Mouse (Mus musculus): ENCODE results near the gene Apba3.
A peak's percentile ranks its signal among the peaks of the same experiment; 100 is the strongest.

Apba3 gene

GRCm38 (mm10) chr10:81252424-81253419 is 14.0 kb upstream of the Apba3 start, which contains the start of gene Matk:
Gene Matk (plus strand): TSS chr10:81252935.
- no peak for DNase-seq (ENCODE audit: low spot score)

GRCm38 (mm10) chr10:81254886-81255285 is 11.9 kb upstream of the Apba3 start:
- DNase-seq (ENCODE audit: low spot score): no peak

GRCm38 (mm10) chr10:81257158-81258039 is 9.4 kb upstream of the Apba3 start:
- no peak for DNase-seq (ENCODE audit: low spot score)

- DNase-seq (ENCODE audit: low spot score): no peak
Observed at GRCm38 (mm10) chr10:81259225-81259884, 7.4 kb upstream of the Apba3 start.

GRCm38 (mm10) chr10:81261025-81261424 is 5.7 kb upstream of the Apba3 start:
- DNase-seq (ENCODE audit: low spot score): no peak

- DNase-seq (ENCODE audit: low spot score): no peak
Observed at GRCm38 (mm10) chr10:81265540-81265939, 1.2 kb upstream of the Apba3 start.

GRCm38 (mm10) chr10:81268056-81268455 is 1.3 kb downstream of the Apba3 start:
- peak; percentile 96 for DNase-seq (ENCODE audit: low spot score)

- DNase-seq (ENCODE audit: low spot score): no peak
Observed at GRCm38 (mm10) chr10:81268643-81269412, 2.1 kb downstream of the Apba3 start.

GRCm38 (mm10) chr10:81272356-81272755 is 5.6 kb downstream of the Apba3 start:
- no peak for DNase-seq (ENCODE audit: low spot score)

- no peak for DNase-seq (ENCODE audit: low spot score)
Observed at GRCm38 (mm10) chr10:81273842-81274241, 7.1 kb downstream of the Apba3 start.

GRCm38 (mm10) chr10:81277676-81278075 is 10.9 kb downstream of the Apba3 start:
- DNase-seq (ENCODE audit: low spot score): no peak

GRCm38 (mm10) chr10:81279496-81279895 is 12.7 kb downstream of the Apba3 start:
- DNase-seq (ENCODE audit: low spot score): no peak

- DNase-seq (ENCODE audit: low spot score): no peak
Observed at GRCm38 (mm10) chr10:81284189-81284588, 17.4 kb downstream of the Apba3 start.

- no peak for DNase-seq (ENCODE audit: low spot score)
Observed at GRCm38 (mm10) chr10:81284719-81285118, 18.0 kb downstream of the Apba3 start.

GRCm38 (mm10) chr10:81285694-81286450 is 19.1 kb downstream of the Apba3 start:
- DNase-seq (ENCODE audit: low spot score): peak; percentile 40

GRCm38 (mm10) chr10:81286586-81286985 is 19.8 kb downstream of the Apba3 start:
- no peak for DNase-seq (ENCODE audit: low spot score)

- DNase-seq (ENCODE audit: low spot score): peak; percentile 45
Observed at GRCm38 (mm10) chr10:81287513-81288157, 20.9 kb downstream of the Apba3 start.

- no peak for DNase-seq (ENCODE audit: low spot score)
Observed at GRCm38 (mm10) chr10:81288601-81289000, 21.8 kb downstream of the Apba3 start.

- peak; percentile 63 for DNase-seq (ENCODE audit: low spot score)
Observed at GRCm38 (mm10) chr10:81289278-81289677, 22.5 kb downstream of the Apba3 start.

GRCm38 (mm10) chr10:81289811-81290210 is 23.1 kb downstream of the Apba3 start:
- no peak for DNase-seq (ENCODE audit: low spot score)

All from adipocyte (in vitro differentiated cells).